Mouse (Mus musculus) splenic B cell, adult 2 months (primary cell): ENCODE measurements around the gene Psenen.
A peak's percentile ranks its signal among the peaks of the same experiment; 100 is the strongest.

ENCODE experiments used
- DNase-seq: peaks from one replicate; pipeline ENCODE4 v3.0.0-alpha.2; 2011; ENCODE audit warnings: low read depth, low spot score
- H3K27me3 ChIP-seq: 2 replicates; pipeline ENCODE4 v1.6.1; 2012; ENCODE audit warnings: mild to moderate bottlenecking, low read length, moderate library complexity, mixed read lengths; ENCODE audit not compliant: control insufficient read depth, poor library complexity, insufficient read depth, severe bottlenecking
- H3K36me3 ChIP-seq: 2 replicates; pipeline ENCODE4 v1.6.1; 2012; ENCODE audit warnings: mild to moderate bottlenecking, low read length, moderate library complexity, mixed read lengths; ENCODE audit not compliant: control insufficient read depth, poor library complexity, insufficient read depth, severe bottlenecking

Psenen gene

GRCm38 (mm10) chr7:30572969-30573368 lies 9.5 kb upstream of the Psenen start:
- no peak for DNase-seq
- Histone ChIP-seq H3K36me3 (peaks cover 31% of the 10 kb centered on the region), H3K27me3 (no peaks in the 10 kb centered on the region)

DNA sequence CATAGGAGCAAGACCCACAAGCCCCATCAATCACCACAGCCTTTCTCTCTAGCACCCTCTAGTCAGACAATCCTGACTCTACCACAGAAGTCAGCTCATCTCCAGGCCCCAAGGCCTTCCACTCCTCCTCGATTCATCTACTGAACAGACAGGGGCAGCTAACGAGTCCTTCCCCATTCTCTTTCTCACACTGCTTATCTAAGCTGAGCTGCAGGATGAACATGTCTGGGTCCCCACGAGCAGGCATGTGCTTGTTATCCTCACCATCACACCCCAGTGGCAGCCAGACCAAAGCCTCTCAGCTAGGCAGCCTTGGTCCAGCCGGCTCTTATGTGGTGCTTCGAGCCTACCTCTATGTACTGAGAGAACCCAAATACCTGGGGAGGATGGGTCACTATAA lies 9.0 kb upstream of the Psenen start:
- H3K27me3 ChIP-seq = no peaks in the 10 kb centered on the region
- peaks cover 31% of the 10 kb centered on the region for H3K36me3 ChIP-seq
- DNase-seq = no peak

DNA sequence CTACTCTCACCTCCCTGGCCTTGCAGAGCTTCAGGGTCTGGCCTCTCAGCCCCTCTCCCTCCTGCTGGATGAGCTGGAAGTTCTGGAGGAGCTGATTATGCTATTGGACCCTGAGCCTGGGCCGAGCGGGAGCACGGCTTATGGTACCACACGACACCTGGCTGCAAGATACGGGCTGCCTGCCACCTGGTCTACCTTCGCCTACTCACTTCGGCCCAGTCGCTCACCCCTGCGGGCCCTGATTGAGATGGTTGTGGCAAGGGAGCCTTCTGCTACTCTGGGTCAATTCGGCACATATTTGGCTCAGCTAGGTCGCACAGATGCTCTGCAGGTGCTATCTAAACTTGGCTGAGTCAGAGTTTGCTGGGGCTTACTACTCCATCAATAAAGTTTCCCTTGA lies 4.1 kb upstream of the Psenen start:
- DNase-seq = no peak
- H3K36me3 ChIP-seq = peaks cover 22% of the 10 kb centered on the region
- H3K27me3 ChIP-seq = no peaks in the 10 kb centered on the region

DNA sequence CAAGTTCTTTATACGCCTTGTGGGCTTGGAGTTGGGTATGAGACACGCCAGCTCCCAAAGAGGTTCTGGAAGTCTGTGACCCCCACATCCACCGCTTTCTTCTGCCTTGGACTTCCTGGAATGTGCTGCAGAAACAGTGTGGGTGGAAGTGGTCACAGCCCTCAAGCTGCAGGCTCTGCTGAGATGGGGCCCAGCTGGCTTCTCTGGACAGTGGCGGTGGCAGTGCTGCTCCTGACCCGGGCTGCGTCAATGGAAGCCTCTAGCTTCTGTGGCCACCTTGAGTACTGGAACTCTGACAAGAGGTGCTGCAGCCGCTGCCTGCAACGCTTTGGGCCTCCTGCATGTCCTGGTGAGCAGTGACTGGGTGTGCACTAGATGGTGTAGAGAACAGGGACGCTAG lies 2.6 kb upstream of the Psenen start:
- H3K27me3 ChIP-seq = no peaks in the 10 kb centered on the region
- no peak for DNase-seq
- H3K36me3 ChIP-seq = peaks cover 23% of the 10 kb centered on the region

DNA sequence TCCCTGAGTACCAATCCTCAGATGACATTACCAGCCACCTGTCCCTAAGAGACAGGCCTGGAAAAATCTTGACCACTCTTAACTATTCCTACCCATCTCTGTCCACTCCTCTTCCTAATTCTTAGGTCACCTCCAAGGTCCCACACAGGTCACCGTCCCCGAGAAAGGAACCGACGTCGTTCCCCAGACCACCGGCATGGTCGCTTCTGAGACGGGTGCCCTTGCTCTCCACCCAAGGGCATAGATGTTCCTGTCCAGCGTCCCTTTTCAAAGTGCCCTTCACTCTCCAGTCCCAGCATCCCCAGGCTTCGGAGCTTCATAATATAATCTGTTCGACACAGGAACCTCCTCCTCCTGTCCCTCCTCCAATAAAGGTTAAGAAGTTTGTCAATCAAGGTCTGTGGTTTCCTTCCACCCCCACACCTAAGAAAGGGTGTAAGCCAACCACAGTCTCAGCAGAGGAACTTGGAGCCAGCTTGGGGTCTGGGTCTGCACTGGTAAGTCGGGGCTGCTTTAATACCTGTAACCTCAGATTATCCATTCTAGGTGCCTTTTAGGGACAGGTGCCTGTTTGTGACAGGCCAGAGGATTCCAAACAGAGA lies 1.6 kb upstream of the Psenen start, which contains the start of gene Igflr1:
Gene Igflr1, plus strand, starts transcription at position 458 of the 602 bp plus-strand sequence.
- H3K27me3 ChIP-seq = no peaks in the 10 kb centered on the region
- H3K36me3 ChIP-seq = peaks cover 20% of the 10 kb centered on the region
- no peak for DNase-seq

- Histone ChIP-seq H3K36me3 (peaks cover 11% of the 10 kb centered on the region), H3K27me3 (no peaks in the 10 kb centered on the region)
- DNase-seq = no peak
Observed at GRCm38 (mm10) chr7:30563906-30564280, 466 bp upstream of the Psenen start.

DNA sequence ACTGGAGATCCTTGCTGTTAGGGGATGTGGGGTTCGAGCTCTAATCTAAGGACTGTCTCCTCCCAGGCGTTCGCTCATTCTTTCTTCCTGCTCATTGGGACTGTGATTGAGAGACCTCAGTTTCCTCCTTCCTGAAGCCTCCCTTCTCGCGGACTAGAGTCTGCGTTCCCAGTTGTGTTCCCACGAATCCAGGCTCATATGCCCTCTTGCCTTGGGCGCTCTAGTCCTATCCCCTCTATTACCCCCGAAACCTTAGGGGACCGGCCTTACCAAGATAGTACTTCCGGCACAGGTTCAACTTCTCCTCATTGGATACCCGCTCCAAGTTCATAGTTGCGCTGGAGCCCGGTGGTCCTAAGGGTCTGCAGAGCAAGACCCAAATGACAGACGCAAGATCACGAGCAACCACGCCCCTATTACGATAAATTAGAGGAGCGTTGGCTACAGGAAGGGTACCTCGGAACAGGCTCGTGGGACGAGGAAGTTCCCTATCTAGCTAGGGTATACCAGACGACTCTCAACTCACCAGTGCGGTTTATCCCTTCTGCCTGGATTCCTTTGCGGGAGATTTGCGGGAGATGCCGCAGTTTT lies 806 bp downstream of the Psenen start:
- peaks cover 8% of the 10 kb centered on the region for H3K36me3 ChIP-seq

GRCm38 (mm10) chr7:30560296-30560695 lies 3.1 kb downstream of the Psenen start:
- peaks cover 13% of the 10 kb centered on the region for H3K36me3 ChIP-seq
- no peaks in the 10 kb centered on the region for H3K27me3 ChIP-seq
- DNase-seq = no peak

More for the DNA sequence above, 806 bp downstream of the Psenen start:
- no peaks in the 10 kb centered on the region for H3K27me3 ChIP-seq
- DNase-seq = no peak

GRCm38 (mm10) chr7:30559443-30559954 lies 3.9 kb downstream of the Psenen start, which contains the start of gene Lin37:
Lin37 (minus strand) TSS chr7:30559838.
- DNase-seq = peak; percentile 94
- Histone ChIP-seq H3K27me3 (no peaks in the 10 kb centered on the region), H3K36me3 (peaks cover 10% of the 10 kb centered on the region)

GRCm38 (mm10) chr7:30558656-30559442 lies 4.6 kb downstream of the Psenen start:
- no peak for DNase-seq
- no peaks in the 10 kb centered on the region for H3K27me3 ChIP-seq
- H3K36me3 ChIP-seq = peaks cover 10% of the 10 kb centered on the region; the same call in 1 of the 2 replicates

DNA sequence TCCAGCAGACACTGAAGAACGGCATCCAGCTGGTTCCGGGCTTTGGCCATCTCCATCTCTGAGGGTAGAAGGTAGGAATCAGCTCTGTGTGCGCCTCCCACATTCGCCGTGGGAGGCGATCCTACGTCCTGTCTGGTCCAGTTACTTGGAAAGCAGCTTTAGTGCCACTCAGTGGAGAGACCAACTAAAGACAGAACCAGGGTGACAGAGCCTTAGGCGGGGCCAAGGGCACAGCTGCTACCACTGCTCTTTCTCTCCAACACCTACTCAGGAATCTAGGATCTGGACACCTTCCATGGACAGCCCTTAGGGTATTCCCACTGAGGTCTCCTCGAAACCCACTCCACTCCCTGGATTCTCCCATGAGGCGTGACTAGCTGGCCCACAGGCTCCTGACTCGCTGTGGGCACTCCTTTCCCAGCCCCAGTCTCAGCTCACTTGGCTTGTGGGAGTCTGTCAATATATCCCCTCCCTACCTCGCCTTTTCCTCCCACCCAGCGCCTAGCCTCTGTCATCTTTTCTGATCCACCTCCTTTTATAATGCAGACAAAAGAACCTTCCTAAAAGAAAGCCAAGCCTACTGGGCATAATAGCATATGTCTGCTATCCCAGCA lies 5.4 kb downstream of the Psenen start:
- DNase-seq = no peak
- H3K36me3 ChIP-seq = peaks cover 10% of the 10 kb centered on the region; the same call in 1 of the 2 replicates
- H3K27me3 ChIP-seq = no peaks in the 10 kb centered on the region

GRCm38 (mm10) chr7:30556894-30557536 lies 6.4 kb downstream of the Psenen start:
- Histone ChIP-seq H3K27me3 (no peaks in the 10 kb centered on the region), H3K36me3 (peaks cover 10% of the 10 kb centered on the region; the same call in 1 of the 2 replicates)
- DNase-seq = peak; percentile 54

GRCm38 (mm10) chr7:30553810-30554584 lies 9.4 kb downstream of the Psenen start:
- Histone ChIP-seq H3K27me3 (no peaks in the 10 kb centered on the region), H3K36me3 (peaks cover 8% of the 10 kb centered on the region; the same call in 1 of the 2 replicates)
- DNase-seq = no peak
